Mouse (Mus musculus): Measurements from ENCODE around the gene Gm6525. TPM values are rescaled to one million over a fixed set of nuclear protein-coding genes. Genes with fewer than 3 reads are reported as not detected.

The Gm6525 gene
- total and polyA plus RNA-seq, 3 experiments: 0.17 to 0.71 (median 0.31) TPM

GRCm38 (mm10) chr3:84157559-84158350 is 16.1 kb upstream of the Gm6525 start:
- Histone ChIP-seq H3K79me2 (replicated peaks; ENCODE audit: control insufficient read depth, extremely low read depth, insufficient read depth, poor library complexity, severe bottlenecking) (peaks cover 3% of the 10 kb centered on the region; the same call in 1 of the 2 replicates), H3K36me3 (replicated peaks in 1 of 2; ENCODE audit: control insufficient read depth in 1 of 2, insufficient read depth in 1 of 2, low read length in 1 of 2) (peaks cover 0 to 3% of the 10 kb centered on the region in 2 experiments), H3K9ac (ENCODE audit: insufficient read depth, low read depth) (no peak overlapping the region), H3K27ac (ENCODE audit: insufficient read depth, low read depth) (no peak overlapping the region), H3K4me2 (ENCODE audit: insufficient read depth, low read depth, poor library complexity, severe bottlenecking) (no peak overlapping the region; the same call in 1 of the 2 replicates), H3K27me3 (replicated peaks) (no peaks in the 10 kb centered on the region), H3K9me3 (replicated peaks; ENCODE audit: low read length) (no peaks in the 10 kb centered on the region), H3K4me3 (replicated peaks in 1 of 3; ENCODE audit: low read depth in 2 of 3, low read length in 2 of 3, poor library complexity in 1 of 3) (no peak overlapping the region), H3K4me1 (ENCODE audit: control insufficient read depth in 1 of 2, insufficient read depth in 2 of 2) (peaks cover 4 to 34% of the 10 kb centered on the region in 2 experiments; a peak in 3 of 4 replicates)
- TF ChIP-seq JUN (IDR thresholded peaks at IDR 0.05; ENCODE audit: insufficient read depth, low read depth, low read length): no peak
- dilution Hi-C loops (cut with MboI; ENCODE audit: extremely low pct_ligation_motif_present, extremely low pct_unique_long_range_greater_than_20kb, low sequenced_read_pairs): no loop called here
- no peak for DNase-seq (ENCODE audit: extremely low read depth)
- in situ Hi-C loops (cut with MboI; ENCODE audit: low pct_ligation_motif_present, low pct_unique_long_range_greater_than_20kb, low sequenced_read_pairs): loop anchor here (25.0 kb wide), 1 partner anchor 380 kb away; no protein-coding TSS in a partner anchor

GRCm38 (mm10) chr3:84165391-84165790 is 8.5 kb upstream of the Gm6525 start:
- Histone ChIP-seq H3K4me2 (ENCODE audit: insufficient read depth, low read depth, poor library complexity, severe bottlenecking) (no peak overlapping the region), H3K4me3 (replicated peaks in 1 of 3; ENCODE audit: low read depth in 2 of 3, low read length in 2 of 3, poor library complexity in 1 of 3) (no peak overlapping the region), H3K9me3 (replicated peaks; ENCODE audit: low read length) (no peaks in the 10 kb centered on the region), H3K4me1 (ENCODE audit: control insufficient read depth in 1 of 2, insufficient read depth in 2 of 2) (peaks cover 3 to 14% of the 10 kb centered on the region in 2 experiments; a peak in 3 of 4 replicates), H3K27ac (ENCODE audit: insufficient read depth, low read depth) (no peak overlapping the region), H3K79me2 (replicated peaks; ENCODE audit: control insufficient read depth, extremely low read depth, insufficient read depth, poor library complexity, severe bottlenecking) (no peaks in the 10 kb centered on the region), H3K9ac (ENCODE audit: insufficient read depth, low read depth) (no peak overlapping the region), H3K27me3 (replicated peaks) (no peaks in the 10 kb centered on the region), H3K36me3 (replicated peaks in 1 of 2; ENCODE audit: control insufficient read depth in 1 of 2, insufficient read depth in 1 of 2, low read length in 1 of 2) (peaks cover 0 to 16% of the 10 kb centered on the region in 2 experiments)
- dilution Hi-C loops (cut with MboI; ENCODE audit: extremely low pct_ligation_motif_present, extremely low pct_unique_long_range_greater_than_20kb, low sequenced_read_pairs): no loop called here
- no peak for TF ChIP-seq JUN (IDR thresholded peaks at IDR 0.05; ENCODE audit: insufficient read depth, low read depth, low read length)
- TF ChIP-seq MYC (IDR thresholded peaks at IDR 0.05; ENCODE audit: low read depth, low read length): no peak
- no peak for TF ChIP-seq RAD21 (IDR thresholded peaks at IDR 0.05; ENCODE audit: low read depth, low read length)
- in situ Hi-C loops (cut with MboI; ENCODE audit: low pct_ligation_motif_present, low pct_unique_long_range_greater_than_20kb, low sequenced_read_pairs): loop anchor here (25.0 kb wide), 1 partner anchor 372 kb away; no protein-coding TSS in a partner anchor
- DNase-seq (ENCODE audit: extremely low read depth): no peak

- DNase-seq (ENCODE audit: extremely low read depth): no peak
- H3K9ac ChIP-seq (ENCODE audit: insufficient read depth, low read depth): no peak overlapping the region
- peaks cover 0 to 18% of the 10 kb centered on the region in 2 experiments for H3K36me3 ChIP-seq (replicated peaks in 1 of 2; ENCODE audit: control insufficient read depth in 1 of 2, insufficient read depth in 1 of 2, low read length in 1 of 2)
- H3K4me3 ChIP-seq (replicated peaks in 1 of 3; ENCODE audit: low read depth in 2 of 3, low read length in 2 of 3, poor library complexity in 1 of 3): no peak overlapping the region
- H3K79me2 ChIP-seq (replicated peaks; ENCODE audit: control insufficient read depth, extremely low read depth, insufficient read depth, poor library complexity, severe bottlenecking): no peaks in the 10 kb centered on the region
- H3K4me2 ChIP-seq (ENCODE audit: insufficient read depth, low read depth, poor library complexity, severe bottlenecking): no peak overlapping the region
- no peaks in the 10 kb centered on the region for H3K27me3 ChIP-seq (replicated peaks)
- dilution Hi-C loops (cut with MboI; ENCODE audit: extremely low pct_ligation_motif_present, extremely low pct_unique_long_range_greater_than_20kb, low sequenced_read_pairs): no loop called here
- no peak overlapping the region for H3K27ac ChIP-seq (ENCODE audit: insufficient read depth, low read depth)
- TF ChIP-seq UBTF (IDR thresholded peaks at IDR 0.05; ENCODE audit: low read depth, low read length) (no peak), ZMIZ1 (IDR thresholded peaks at IDR 0.05; ENCODE audit: low read depth, low read length) (no peak), NRF1 (IDR thresholded peaks at IDR 0.05; ENCODE audit: low read depth, low read length) (no peak), MAFK (IDR thresholded peaks at IDR 0.05; ENCODE audit: insufficient replicate concordance, low read length) (no peak), NELFE (IDR thresholded peaks at IDR 0.05; ENCODE audit: low read depth, low read length) (no peak), TBP (conservative IDR thresholded peaks at IDR 0.05; ENCODE audit: low read depth, low read length) (no peak), ETS1 (conservative IDR thresholded peaks at IDR 0.05; ENCODE audit: low read depth, low read length) (no peak), POLR2A (IDR thresholded peaks at IDR 0.05; ENCODE audit: low read depth, low read length) (no peak), MXI1 (IDR thresholded peaks at IDR 0.05; ENCODE audit: low read depth, low read length) (no peak), RCOR1 (conservative IDR thresholded peaks at IDR 0.05; ENCODE audit: low read depth, low read length) (no peak), ZC3H11A (IDR thresholded peaks at IDR 0.05; ENCODE audit: low read depth, low read length) (no peak), IRF4 (IDR thresholded peaks at IDR 0.05; ENCODE audit: low read depth, low read length) (no peak), CHD2 (IDR thresholded peaks at IDR 0.05; ENCODE audit: low read length) (no peak)
- in situ Hi-C loops (cut with MboI; ENCODE audit: low pct_ligation_motif_present, low pct_unique_long_range_greater_than_20kb, low sequenced_read_pairs): loop anchor here (25.0 kb wide), 1 partner anchor 371 kb away; no protein-coding TSS in a partner anchor
- no peaks in the 10 kb centered on the region for H3K9me3 ChIP-seq (replicated peaks; ENCODE audit: low read length)
- H3K4me1 ChIP-seq (ENCODE audit: control insufficient read depth in 1 of 2, insufficient read depth in 2 of 2): peaks cover 3 to 17% of the 10 kb centered on the region in 2 experiments; a peak in 3 of 4 replicates
These were observed 7.8 kb upstream of the Gm6525 start for GRCm38 (mm10) chr3:84166073-84166472.
